Mouse (Mus musculus) liver, embryonic 14.5 days (tissue): ENCODE measurements around the gene Ubap1l.

Experiments used
- CTCF ChIP-seq: IDR thresholded peaks from 2 replicates; pipeline ENCODE4 v1.5.1; 2016; ENCODE audit warnings: antibody characterized with exemption, low read depth, control low read depth
- EP300 ChIP-seq: IDR thresholded peaks from 2 replicates; pipeline ENCODE4 v1.6.1; 2016; ENCODE audit warnings: antibody characterized with exemption, low read depth

DNA sequence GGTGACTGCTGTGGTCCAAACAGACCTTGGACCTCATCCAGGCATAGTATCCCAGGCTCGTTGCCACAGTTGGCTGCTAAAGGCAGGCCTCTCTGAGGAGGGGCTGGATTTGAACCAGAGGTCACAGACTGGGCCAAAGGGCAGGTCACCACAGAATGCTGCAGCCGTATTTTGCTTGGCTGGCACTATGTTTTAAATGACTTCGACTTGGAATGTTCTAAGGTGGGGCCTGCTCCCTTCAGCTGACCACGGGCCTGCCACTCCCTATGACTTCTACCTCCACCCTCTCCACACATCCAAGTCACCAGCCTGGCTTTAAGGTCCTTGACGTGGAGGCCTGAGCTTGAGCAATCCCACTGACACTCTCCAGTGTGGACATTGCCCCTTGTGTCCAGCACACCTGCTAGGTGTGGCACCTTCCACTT is 48.0 kb downstream of the Ubap1l start:
- TF ChIP-seq CTCF (no peak), EP300 (no peak)
